In the genomic region with DNA sequence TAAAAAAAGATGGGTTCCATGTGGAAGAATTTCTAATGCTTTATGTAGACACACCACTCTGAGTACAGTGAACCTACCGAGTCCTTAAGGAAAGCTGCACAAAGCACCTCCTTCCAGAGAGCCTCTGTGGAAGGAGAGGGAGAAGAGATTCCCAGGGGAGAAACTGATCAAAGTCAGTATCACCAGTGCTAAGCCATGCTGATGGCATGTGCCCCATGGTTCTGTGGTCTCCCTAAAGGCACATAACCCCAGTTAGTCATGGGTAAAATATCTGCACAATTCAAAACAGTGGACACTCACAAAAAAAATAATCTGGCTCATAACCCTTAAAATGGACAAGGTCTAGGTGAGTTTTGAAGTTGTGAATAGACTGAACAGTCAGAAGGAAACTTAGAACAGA, we compare ENCODE assay signal across 31 mouse cellular contexts. TPM values are rescaled to one million over a fixed set of nuclear protein-coding genes. Genes with fewer than 3 reads are reported as not detected.
DNase-seq lines count a peak whose midpoint lies in the region; ATAC-seq and TF ChIP-seq lines count a peak whose summit lies in the region.
"Had no signal": no experiment of that assay in that cellular context is flagged by ENCODE, and none has a peak within 500 bp of the region (broad histone marks: within the 10 kb centered on the region; RNA-seq: fewer than 3 reads in every experiment).

No protein-coding gene starts in this region.

- peaks cover 2% of the 10 kb centered on the region; the same call in 1 of the 2 replicates for H3K9me3 ChIP-seq in heart, embryonic 11.5 days (replicated peaks; ENCODE audit: control insufficient read depth, low read length)
- no peaks in the 10 kb centered on the region for H3K9me3 ChIP-seq in midbrain, postnatal 0 days (ENCODE audit: low read length)
- H3K9me3 ChIP-seq: embryonic facial prominence, embryonic 13.5 days; embryonic facial prominence, embryonic 15.5 days; forebrain, embryonic 12.5 days; G1E had no signal

- no peak overlapping the region for H3K27ac ChIP-seq in heart, embryonic 11.5 days (ENCODE audit: low read depth, low read length)
- no peak overlapping the region for H3K27ac ChIP-seq in midbrain, postnatal 0 days (ENCODE audit: low read depth, low read length)
- H3K27ac ChIP-seq: embryonic facial prominence, embryonic 13.5 days; embryonic facial prominence, embryonic 15.5 days; forebrain, embryonic 10.5 days; forebrain, embryonic 12.5 days had no signal

- H3K9ac ChIP-seq in heart, embryonic 11.5 days (ENCODE audit: low read depth, low read length), result no peak overlapping the region
- no peak overlapping the region for H3K9ac ChIP-seq in midbrain, postnatal 0 days (replicated peaks; ENCODE audit: low read length, poor library complexity, severe bottlenecking)
- H3K9ac ChIP-seq: embryonic facial prominence, embryonic 13.5 days; embryonic facial prominence, embryonic 15.5 days; forebrain, embryonic 12.5 days had no signal

- no peaks in the 10 kb centered on the region for H3K27me3 ChIP-seq in heart, embryonic 11.5 days (ENCODE audit: control insufficient read depth, insufficient read depth, low read length)
- H3K27me3 ChIP-seq in midbrain, postnatal 0 days (ENCODE audit: insufficient read depth, low read length), result no peaks in the 10 kb centered on the region
- H3K27me3 ChIP-seq: CH12.LX; embryonic facial prominence, embryonic 13.5 days; embryonic facial prominence, embryonic 15.5 days; forebrain, embryonic 12.5 days had no signal

- 100% methylated on average over 1 of the region's 1 CpGs for WGBS in heart, embryonic 11.5 days (ENCODE audit: insufficient replicate concordance)
- whole genome bisulfite sequencing in midbrain, postnatal 0 days, result 88% methylated on average over 1 of the region's 1 CpGs

- ATAC-seq in heart, embryonic 11.5 days (replicated peaks; ENCODE audit: insufficient number of reproducible peaks, low FRiP score, low TSS enrichment), result no peak
- ATAC-seq in midbrain, postnatal 0 days (ENCODE audit: low FRiP score), result no peak
- ATAC-seq: CD4-positive, CD25-positive, alpha-beta regulatory T cell, adult 4 months; forebrain, embryonic 14.5 days; forebrain, embryonic 16.5 days had no signal

- H3K4me1 ChIP-seq in heart, embryonic 11.5 days (ENCODE audit: control insufficient read depth, insufficient read depth, low read length), result no peaks in the 10 kb centered on the region
- no peaks in the 10 kb centered on the region for H3K4me1 ChIP-seq in midbrain, postnatal 0 days (ENCODE audit: insufficient read depth, low read length)
- H3K4me1 ChIP-seq: embryonic facial prominence, embryonic 13.5 days; embryonic facial prominence, embryonic 15.5 days; forebrain, embryonic 10.5 days; forebrain, embryonic 12.5 days had no signal

- no peak overlapping the region for H3K4me2 ChIP-seq in heart, embryonic 11.5 days
- H3K4me2 ChIP-seq in midbrain, postnatal 0 days (ENCODE audit: low read depth, low read length, poor library complexity, severe bottlenecking), result no peak overlapping the region
- H3K4me2 ChIP-seq: embryonic facial prominence, embryonic 13.5 days; embryonic facial prominence, embryonic 15.5 days; forebrain, embryonic 12.5 days had no signal

- TF ChIP-seq CTCF in midbrain, postnatal 0 days (IDR thresholded peaks at IDR 0.05), result no peak

- DNase-seq in heart, adult 11 months, result peak; percentile 54
- DNase-seq in NIH3T3 (ENCODE audit: low read depth), result peak; percentile 22
- DNase-seq in midbrain, postnatal 0 days (ENCODE audit: low spot score), result no peak
- no peak for DNase-seq in thymus, postnatal 0 days (ENCODE audit: low spot score)
- DNase-seq: adrenal gland, adult 2 months; adrenal gland, postnatal 10 days; adrenal gland, postnatal 25 days; B cell, adult 2 months; cerebellum, adult 11 months; cerebellum, adult 18-20 months; cerebellum, adult 8-10 months; cerebellum, adult 9-11 months; cerebellum, postnatal 14 days; cerebellum, postnatal 36 days; embryo, embryonic 11 days had no signal

- H3K4me3 ChIP-seq in heart, embryonic 11.5 days (ENCODE audit: low read depth, low read length), result no peak overlapping the region
- no peak overlapping the region for H3K4me3 ChIP-seq in midbrain, postnatal 0 days (ENCODE audit: low read depth, low read length)
- H3K4me3 ChIP-seq: embryonic facial prominence, embryonic 13.5 days; embryonic facial prominence, embryonic 15.5 days; erythroblast, embryonic 14.5 days; forebrain, embryonic 10.5 days; forebrain, embryonic 12.5 days had no signal

- H3K36me3 ChIP-seq in heart, embryonic 11.5 days (ENCODE audit: control insufficient read depth, insufficient read depth, low read length), result peaks cover 7% of the 10 kb centered on the region; the same call in 1 of the 2 replicates
- peaks cover 19% of the 10 kb centered on the region for H3K36me3 ChIP-seq in midbrain, postnatal 0 days (ENCODE audit: insufficient read depth, low read length)

RNA-seq across cellular contexts. Expression of a gene that starts 13.7 kb away (rescaled TPM):
- polyA plus RNA-seq in heart, embryonic 11.5 days (2014; fragmentation: Nextera tagmentation; extraction: Ambion mirVana), result not detected in 2 replicates
- not detected in 2 replicates for total RNA-seq in midbrain, postnatal 0 days (2014; rRNA removed)
- polyA plus RNA-seq in midbrain, postnatal 0 days (2015; fragmentation: Nextera tagmentation; extraction: Ambion mirVana), result not detected in 2 replicates
- not detected in 2 replicates for polyA plus RNA-seq in thymus, postnatal 0 days (2015; fragmentation: Nextera tagmentation; extraction: Ambion mirVana)
- total RNA-seq: adrenal gland, adult 2 months; adrenal gland, postnatal 10 days; adrenal gland, postnatal 25 days; adrenal gland, postnatal 4 days; CH12.LX; common myeloid progenitor, adult 5-6 weeks; G1E had no signal
- polyA plus RNA-seq: adrenal gland, adult 2 months; brain, embryonic 14.5 days; CD4-positive, CD25-positive, alpha-beta regulatory T cell, adult 4 months; embryonic facial prominence, embryonic 11.5 days; embryonic facial prominence, embryonic 13.5 days; embryonic facial prominence, embryonic 15.5 days; erythroblast, embryonic 14.5 days; forebrain, embryonic 10.5 days; forebrain, embryonic 12.5 days; forebrain, embryonic 14.5 days; forebrain, embryonic 16.5 days; frontal cortex, adult 2 months; G1E had no signal

RNA-seq across cellular contexts. Expression of a gene that starts 48.7 kb away (rescaled TPM):
- 22.4 and 24.2 TPM in 2 replicates for polyA plus RNA-seq in heart, embryonic 11.5 days (2014; fragmentation: Nextera tagmentation; extraction: Ambion mirVana)
- total RNA-seq in midbrain, postnatal 0 days (2014; rRNA removed), result 15.8 and 28.5 TPM in 2 replicates
- polyA plus RNA-seq in midbrain, postnatal 0 days (2015; fragmentation: Nextera tagmentation; extraction: Ambion mirVana), result 25.9 and 26.6 TPM in 2 replicates
- 23.4 and 30.4 TPM in 2 replicates for polyA plus RNA-seq in thymus, postnatal 0 days (2015; fragmentation: Nextera tagmentation; extraction: Ambion mirVana)

Comparison
In these comparisons a context has a peak if more than half of its experiments do, and no peak if none do; other contexts are left out.
1. DNase-seq: peak in heart, adult 11 months (single experiment) and NIH3T3 (single experiment); none in midbrain, postnatal 0 days (single experiment) and thymus, postnatal 0 days (single experiment).